Mouse (Mus musculus) liver, embryonic 14.5 days (tissue): Measurements from ENCODE around the gene Pknox2. TPM values are rescaled to one million over a fixed set of nuclear protein-coding genes. Genes with fewer than 3 reads are reported as not detected.

Source experiments
- ATAC-seq: fragments of 200-750 bp; cut with Nextera tagmentation; 2 replicates; pipeline ENCODE4 v1.8.0; 2017; ENCODE audit warnings: moderate number of reproducible peaks, mild to moderate bottlenecking, moderate library complexity; ENCODE audit not compliant: insufficient read depth
- DNase-seq, 3 experiments: peaks; one replicate each; pipeline ENCODE4 v3.0.0-alpha.2; 2012 to 2013; ENCODE audit warnings: low read depth in 3 of 3, low spot score in 3 of 3
- H3K27ac ChIP-seq: fragments of 300-500 bp; sonication (generic); 2 replicates; pipeline ENCODE4 v1.5.1; 2014; ENCODE audit warnings: moderate library complexity, mild to moderate bottlenecking, control low read depth, inconsistent platforms
- H3K27me3 ChIP-seq: fragments of 300-500 bp; sonication (generic); 2 replicates; pipeline ENCODE4 v1.6.1; 2014; ENCODE audit warnings: mild to moderate bottlenecking, low read length, moderate library complexity; ENCODE audit not compliant: control insufficient read depth, insufficient read depth
- H3K36me3 ChIP-seq: fragments of 300-500 bp; sonication (generic); replicated peaks from 2 replicates; pipeline ENCODE4 v1.6.1; 2014; ENCODE audit warnings: low read depth; ENCODE audit not compliant: control insufficient read depth, insufficient read depth
- H3K4me1 ChIP-seq, 2 experiments: fragments of 200-500 bp in 1 of 2; fragments of 300-500 bp in 1 of 2; sonication (generic) in 1 of 2; replicated peaks; 2 replicates each; pipeline ENCODE4 v1.6.1; 2012 to 2014; ENCODE audit warnings: antibody characterized with exemption in 1 of 2, inconsistent platforms in 1 of 2, low read length in 1 of 2; ENCODE audit not compliant: control insufficient read depth in 2 of 2, insufficient read depth in 2 of 2
- H3K4me2 ChIP-seq: fragments of 300-500 bp; sonication (generic); 2 replicates; pipeline ENCODE4 v1.6.1; 2014; ENCODE audit warnings: low read depth, mild to moderate bottlenecking, control low read depth, moderate library complexity
- H3K4me3 ChIP-seq, 2 experiments: fragments of 200-500 bp in 1 of 2; fragments of 300-500 bp in 1 of 2; sonication (generic) in 1 of 2; 2 replicates each; pipeline ENCODE4 v1.5.1; 2012 to 2014; ENCODE audit warnings: low read depth in 2 of 2, low read length in 2 of 2, mild to moderate bottlenecking in 2 of 2, control low read depth in 1 of 2, inconsistent platforms in 1 of 2, moderate library complexity in 1 of 2; ENCODE audit not compliant: insufficient read depth in 1 of 2
- H3K9ac ChIP-seq: fragments of 300-500 bp; sonication (generic); replicated peaks from 2 replicates; pipeline ENCODE4 v1.6.1; 2014; ENCODE audit warnings: mild to moderate bottlenecking, control low read depth, moderate library complexity
- H3K9me3 ChIP-seq: fragments of 300-500 bp; sonication (generic); 2 replicates; pipeline ENCODE4 v1.6.1; 2016; ENCODE audit warnings: low read length, mixed read lengths; ENCODE audit not compliant: control insufficient read depth
- CTCF ChIP-seq: IDR thresholded peaks from 2 replicates; pipeline ENCODE4 v1.5.1; 2016; ENCODE audit warnings: antibody characterized with exemption, low read depth, control low read depth
- EP300 ChIP-seq: IDR thresholded peaks from 2 replicates; pipeline ENCODE4 v1.6.1; 2016; ENCODE audit warnings: antibody characterized with exemption, low read depth
- WGBS: fragments of 180-500 bp; shearing (Covaris S2); extraction: QIAGEN DNeasy Blood & Tissue Kit; methylation state at CpG from one replicate; pipeline ENCODE4 v1.1.7; 2014; ENCODE audit not compliant: insufficient replicate concordance; 5-methylcytosine and 5-hydroxymethylcytosine counted together
- polyA plus RNA-seq, 2 experiments: library from polyadenylated mRNA; depleted of rRNA in 1 of 2; stranded (reverse) in 1 of 2; unstranded in 1 of 2; fragments of >200 nt; fragmentation: Nextera tagmentation in 1 of 2; extraction: Ambion mirVana in 1 of 2; gene quantifications; 2 replicates each; pipeline versions ENCODE4 v1.2.1 to v1.2.3; 2012 to 2014

Pknox2 gene
- polyA plus RNA-seq, 2 experiments = 0.08 to 0.18 TPM

- no peaks in the 10 kb centered on the region for H3K36me3 ChIP-seq
- no peak overlapping the region for H3K27ac ChIP-seq
Measured at GRCm38 (mm10) chr9:36941565-36941964, 205.6 kb downstream of the Pknox2 start.

DNA sequence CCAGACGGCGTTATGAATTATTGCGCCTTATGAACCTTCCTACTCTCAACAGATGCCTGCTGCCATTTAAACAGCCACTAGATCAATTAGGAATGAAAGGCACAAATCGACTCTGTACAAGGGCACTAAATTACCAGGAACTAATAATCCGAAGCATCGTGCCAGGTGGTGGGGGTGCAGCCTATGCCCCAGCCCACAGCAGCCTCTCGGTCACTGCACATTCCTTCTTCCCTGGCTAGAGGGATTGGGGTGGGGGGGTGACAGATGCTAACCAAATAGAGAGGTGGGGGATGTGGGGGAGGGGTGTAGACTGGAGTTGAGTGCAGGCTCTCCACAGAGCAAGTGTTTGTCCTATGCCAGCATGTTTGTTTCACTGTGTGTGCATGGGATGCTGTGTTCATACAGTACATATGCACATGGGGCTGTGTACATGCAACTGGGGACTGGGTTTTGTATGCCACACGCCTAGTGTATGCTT is 208.6 kb downstream of the Pknox2 start:
- Histone ChIP-seq H3K4me1 (no peaks in the 10 kb centered on the region), H3K9me3 (no peaks in the 10 kb centered on the region), H3K4me3 (no peak overlapping the region), H3K9ac (no peak overlapping the region), H3K36me3 (no peaks in the 10 kb centered on the region), H3K4me2 (no peak overlapping the region), H3K27ac (no peak overlapping the region), H3K27me3 (no peaks in the 10 kb centered on the region)
- ATAC-seq = no peak
- WGBS = 64% methylated on average over 8 of the region's 8 CpGs
- DNase-seq = no peak
- TF ChIP-seq CTCF (no peak), EP300 (no peak)

More at GRCm38 (mm10) chr9:36941565-36941964, 205.6 kb downstream of the Pknox2 start:
- H3K4me3 ChIP-seq = no peak overlapping the region
- no peaks in the 10 kb centered on the region for H3K9me3 ChIP-seq
- no peaks in the 10 kb centered on the region for H3K4me1 ChIP-seq
- DNase-seq (no peak), ATAC-seq (no peak)
- no peak overlapping the region for H3K9ac ChIP-seq
- 17% methylated on average over 5 of the region's 5 CpGs for WGBS
- TF ChIP-seq EP300 = no peak
- no peak for TF ChIP-seq CTCF
- no peaks in the 10 kb centered on the region for H3K27me3 ChIP-seq
- no peak overlapping the region for H3K4me2 ChIP-seq

GRCm38 (mm10) chr9:36933813-36934493 is 213.3 kb downstream of the Pknox2 start:
- no peak overlapping the region for H3K9ac ChIP-seq
- no peak overlapping the region for H3K4me3 ChIP-seq
- DNase-seq = no peak
- no peak overlapping the region for H3K27ac ChIP-seq
- H3K4me1 ChIP-seq = no peaks in the 10 kb centered on the region
- 43% methylated on average over 16 of the region's 16 CpGs for WGBS
- no peaks in the 10 kb centered on the region for H3K27me3 ChIP-seq
- H3K36me3 ChIP-seq = no peaks in the 10 kb centered on the region
- ATAC-seq = no peak
- TF ChIP-seq EP300 (no peak), CTCF (peak; percentile 37)
- no peaks in the 10 kb centered on the region for H3K9me3 ChIP-seq
- H3K4me2 ChIP-seq = no peak overlapping the region

DNA sequence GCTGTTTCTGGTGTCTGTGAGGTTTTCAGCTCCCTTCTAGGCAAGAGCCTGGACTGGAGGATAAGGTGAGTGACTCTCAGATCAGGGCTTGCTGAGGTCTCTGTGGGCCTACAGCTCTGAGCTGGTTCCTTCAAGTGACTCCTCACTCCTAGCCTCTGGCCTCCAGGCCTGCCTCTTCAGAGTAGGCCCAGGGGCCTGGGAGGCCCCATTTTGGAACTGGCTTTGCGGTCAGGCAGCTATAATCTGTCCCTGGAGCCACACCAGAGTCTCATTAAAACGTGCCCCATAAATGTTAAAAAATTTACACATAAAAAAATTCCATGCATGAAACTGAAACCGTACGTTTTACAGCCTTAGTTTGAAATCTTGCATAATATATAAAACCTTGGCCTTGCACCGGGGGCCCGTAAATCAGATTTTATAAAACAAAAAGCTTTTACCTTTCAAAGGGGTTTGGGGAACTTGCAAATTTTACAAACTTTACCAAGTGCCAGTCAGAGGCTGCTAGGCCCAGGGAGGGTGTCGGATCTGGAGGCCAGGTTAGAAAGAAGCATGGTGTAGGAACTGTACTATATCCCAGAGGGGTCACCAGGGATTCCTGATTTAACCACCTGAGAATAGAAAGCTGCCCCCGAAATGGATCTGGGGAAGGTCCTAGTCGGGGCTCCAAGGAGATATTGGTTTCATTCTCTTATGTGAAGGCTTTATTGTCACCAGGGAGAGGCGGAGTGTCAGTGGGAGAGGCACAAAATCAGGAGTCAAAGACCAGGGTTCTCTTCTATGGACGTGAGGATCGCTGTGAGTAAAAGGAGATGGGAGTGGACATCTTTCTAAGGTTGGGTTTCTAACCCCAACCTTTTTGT is 214.0 kb downstream of the Pknox2 start:
- Histone ChIP-seq H3K36me3 (no peaks in the 10 kb centered on the region), H3K4me2 (no peak overlapping the region), H3K4me1 (no peaks in the 10 kb centered on the region), H3K4me3 (no peak overlapping the region), H3K9me3 (no peaks in the 10 kb centered on the region), H3K27ac (no peak overlapping the region), H3K9ac (no peak overlapping the region), H3K27me3 (no peaks in the 10 kb centered on the region)
- TF ChIP-seq EP300 = no peak
- TF ChIP-seq CTCF = no peak
- WGBS = 50% methylated on average over 12 of the region's 12 CpGs
- ATAC-seq (no peak), DNase-seq (no peak)

GRCm38 (mm10) chr9:36931657-36932056 is 215.6 kb downstream of the Pknox2 start:
- DNase-seq (no peak), ATAC-seq (no peak)
- H3K4me1 ChIP-seq = no peaks in the 10 kb centered on the region
- TF ChIP-seq CTCF (no peak), EP300 (no peak)
- no peak overlapping the region for H3K27ac ChIP-seq
- H3K9ac ChIP-seq = no peak overlapping the region
- no peaks in the 10 kb centered on the region for H3K36me3 ChIP-seq
- H3K4me2 ChIP-seq = no peak overlapping the region
- H3K27me3 ChIP-seq = no peaks in the 10 kb centered on the region
- no peaks in the 10 kb centered on the region for H3K9me3 ChIP-seq
- H3K4me3 ChIP-seq = no peak overlapping the region
- WGBS = 43% methylated on average over 4 of the region's 4 CpGs
